Mouse (Mus musculus): ENCODE measurements around the gene Aox2.

GRCm38 (mm10) chr1:58365829-58366228 is 87.7 kb downstream of the Aox2 start:
- TF ChIP-seq CTCF (IDR thresholded peaks at IDR 0.05; ENCODE audit: low read depth, low read length) (no peak), POLR2A (IDR thresholded peaks at IDR 0.05; ENCODE audit: insufficient read depth, low read length) (no peak)
